Mouse (Mus musculus) right cerebral cortex, postnatal 36 days (tissue): ENCODE measurements at regions not wholly inside any gene's neighbourhood (a gene's known extent, or its start where the extent isn't known, plus 50 kb on each side); places are given as distances from the start of the nearest gene placed in this dataset.
"Not testable (repeated sequence)": the region's sequence is repeated elsewhere in the genome, so short reads cannot be mapped to it uniquely, and the experiment has no call there.

ENCODE experiments used
- DNase-seq, 2 experiments: peaks; one replicate each; pipeline ENCODE4 v3.0.0; 2022; ENCODE audit warnings: low spot score in 2 of 2, mixed read lengths in 1 of 2

GRCm38 (mm10) chr15:8831720-8832620 lies 121.4 kb upstream of the Slc1a3 start:
- no peak for DNase-seq

- DNase-seq, result no peak
Measured at GRCm38 (mm10) chr15:8824861-8825260, 114.3 kb upstream of the Slc1a3 start.

- DNase-seq, result not testable (repeated sequence)
Measured at GRCm38 (mm10) chr15:8822795-8823194, 112.2 kb upstream of the Slc1a3 start.

GRCm38 (mm10) chr15:8817542-8817941 lies 107.0 kb upstream of the Slc1a3 start:
- DNase-seq, result no peak

- DNase-seq, result no peak
Measured at GRCm38 (mm10) chr15:8816501-8817368, 106.2 kb upstream of the Slc1a3 start.

GRCm38 (mm10) chr15:8815958-8816357 lies 105.4 kb upstream of the Slc1a3 start:
- no peak for DNase-seq

GRCm38 (mm10) chr15:8815277-8815676 lies 104.7 kb upstream of the Slc1a3 start:
- DNase-seq, result peak in 1 of 2 experiments; percentile 33

GRCm38 (mm10) chr15:8806354-8806753 lies 95.8 kb upstream of the Slc1a3 start:
- DNase-seq, result no peak

- DNase-seq, result not testable (repeated sequence)
Measured at GRCm38 (mm10) chr15:8805565-8805964, 95.0 kb upstream of the Slc1a3 start.

GRCm38 (mm10) chr15:8802058-8802457 lies 91.5 kb upstream of the Slc1a3 start:
- no peak for DNase-seq

- DNase-seq, result no peak
Measured at GRCm38 (mm10) chr15:8797015-8797414, 86.5 kb upstream of the Slc1a3 start.

GRCm38 (mm10) chr15:8792106-8792505 lies 81.5 kb upstream of the Slc1a3 start:
- DNase-seq, result no peak

GRCm38 (mm10) chr15:8789924-8790323 lies 79.4 kb upstream of the Slc1a3 start:
- no peak for DNase-seq

- DNase-seq, result no peak
Measured at GRCm38 (mm10) chr15:8789000-8789399, 78.4 kb upstream of the Slc1a3 start.

- no peak for DNase-seq
Measured at GRCm38 (mm10) chr15:8785537-8785936, 75.0 kb upstream of the Slc1a3 start.

GRCm38 (mm10) chr15:8783567-8783966 lies 73.0 kb upstream of the Slc1a3 start:
- no peak for DNase-seq

GRCm38 (mm10) chr15:8783036-8783435 lies 72.5 kb upstream of the Slc1a3 start:
- no peak for DNase-seq

- DNase-seq, result no peak
Measured at GRCm38 (mm10) chr15:8782131-8782507, 71.6 kb upstream of the Slc1a3 start.

GRCm38 (mm10) chr15:8781159-8782130 lies 70.9 kb upstream of the Slc1a3 start:
- peak; percentile 25 to 26 for DNase-seq

GRCm38 (mm10) chr15:8780371-8780866 lies 69.9 kb upstream of the Slc1a3 start:
- no peak for DNase-seq
